Mouse (Mus musculus) heart, postnatal 14 days (tissue): ENCODE data around the gene Tns1. TPM values are rescaled to one million over a fixed set of nuclear protein-coding genes. Genes with fewer than 3 reads are reported as not detected.
A peak's percentile ranks its signal among the peaks of the same experiment; 100 is the strongest.
"Not testable (repeated sequence)": the region's sequence is repeated elsewhere in the genome, so short reads cannot be mapped to it uniquely, and the experiment has no call there.

Experiments
- DNase-seq, 2 experiments: peaks; one replicate each; pipeline ENCODE4 v3.0.0; 2021 to 2022
- intact Hi-C: fragments of 180-260 bp; cut with DNase I; formaldehyde crosslinking; loops from one replicate; pipeline ENCODE4 v1.15.1; 2025
- total RNA-seq, 2 experiments: library from RNA; stranded (reverse); gene quantifications; 2 replicates each; pipeline ENCODE4 v1.2.3; 2021

Gene Tns1
- total RNA-seq, 2 experiments from 2014 or later, result 677 to 755 TPM

DNA sequence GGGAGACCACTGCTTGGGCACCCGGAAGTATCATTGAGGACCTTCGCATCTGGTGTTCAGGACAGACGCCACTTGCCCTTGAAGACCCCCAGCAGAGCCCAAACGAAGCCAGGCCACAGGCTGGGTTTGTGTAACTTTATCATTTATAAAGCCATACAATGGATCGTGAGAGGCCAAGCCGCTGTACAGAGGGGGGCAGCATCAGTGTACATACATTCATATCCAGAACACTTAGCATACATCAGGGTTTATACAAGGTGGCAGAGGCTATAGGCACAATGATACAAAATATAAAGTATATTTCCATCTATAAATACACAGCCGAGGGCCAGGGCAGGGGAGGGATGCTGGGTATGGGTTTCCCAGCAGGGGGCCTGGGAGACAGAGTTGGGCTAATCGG lies 214.1 kb downstream of the Tns1 start:
- intact Hi-C loops, result no loop called here
- DNase-seq, result peak in 1 of 2 experiments; percentile 2

DNA sequence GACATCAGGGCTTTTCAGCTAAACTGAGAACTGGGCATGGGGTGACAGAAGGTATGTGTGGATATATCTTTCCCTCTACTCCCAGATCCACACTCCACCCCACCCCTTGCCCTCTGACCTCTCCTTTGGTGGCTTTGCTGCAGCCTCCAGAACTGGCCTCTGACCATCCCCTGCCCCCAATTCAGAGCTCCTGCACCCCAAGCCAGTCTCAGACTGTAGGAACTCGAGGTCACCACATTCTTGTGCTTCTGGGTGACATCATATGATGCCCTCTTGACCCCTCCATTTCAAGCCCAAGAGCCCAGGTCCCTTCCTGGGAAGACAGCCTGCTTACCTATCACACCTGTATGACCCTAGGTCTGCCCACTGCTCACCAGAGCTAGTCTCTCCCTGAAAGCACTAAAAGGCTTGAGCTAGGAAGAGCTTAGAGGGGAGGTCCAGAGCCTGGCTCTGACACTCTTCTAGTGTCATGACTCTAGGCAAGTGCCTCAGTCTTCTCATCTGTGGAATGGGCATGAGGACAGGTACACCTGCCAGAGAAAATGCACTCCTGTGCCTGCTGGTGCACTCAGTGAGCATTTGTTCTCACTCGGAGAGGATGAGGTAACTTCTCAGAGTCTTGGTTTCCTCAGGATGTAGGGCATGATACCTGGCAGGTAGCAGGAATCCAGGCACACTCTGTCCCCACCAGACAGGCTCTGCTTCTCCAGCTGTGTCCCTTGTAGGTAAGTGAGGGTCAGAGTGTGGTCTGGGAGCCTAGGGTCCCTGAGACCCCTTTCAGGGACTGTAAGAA lies 214.9 kb downstream of the Tns1 start:
- intact Hi-C loops, result no loop called here
- DNase-seq, result peak; percentile 3 to 16

DNA sequence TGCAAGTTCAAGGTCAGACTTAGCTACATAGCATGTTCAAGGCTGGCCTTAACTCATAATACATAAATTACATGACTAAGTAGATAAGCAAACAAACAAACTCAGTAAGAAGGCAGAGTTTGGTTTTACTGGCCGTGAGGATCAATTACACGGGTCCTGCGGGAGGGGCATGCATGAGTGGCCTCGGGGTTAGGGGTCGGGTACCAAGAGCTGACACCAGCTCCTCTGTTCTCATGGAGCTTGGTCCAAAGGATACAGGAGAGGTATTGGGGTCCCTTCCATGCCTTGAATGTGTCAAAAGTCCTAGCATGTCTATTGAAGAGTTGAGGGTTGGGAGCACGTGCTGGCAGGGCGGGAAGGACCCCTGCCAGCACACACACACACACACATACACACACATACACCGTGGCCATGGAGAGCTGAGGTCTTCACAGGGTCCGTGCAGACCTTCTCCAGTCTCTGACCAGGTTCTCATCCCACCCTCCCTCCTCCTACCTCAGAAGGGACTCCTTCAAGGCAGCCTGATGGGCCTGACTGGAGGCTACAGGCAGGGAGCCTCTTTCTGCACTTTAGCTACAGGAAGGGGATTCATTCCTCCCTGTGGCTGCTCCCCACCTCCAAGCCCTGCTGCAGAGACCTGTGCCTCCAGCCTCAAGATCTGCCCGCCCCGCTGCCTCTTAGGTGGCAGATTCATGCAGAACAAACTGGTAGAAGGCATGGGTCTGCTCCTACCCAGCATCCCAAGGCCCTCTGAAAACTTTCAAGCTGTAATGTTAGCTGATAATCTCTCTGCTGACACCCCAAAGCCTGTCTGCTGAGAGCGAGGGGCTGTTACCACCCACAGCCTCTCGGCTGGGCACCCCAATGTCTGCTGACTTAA lies 215.9 kb downstream of the Tns1 start:
- DNase-seq, result peak; percentile 12 to 14
- intact Hi-C loops, result no loop called here

DNA sequence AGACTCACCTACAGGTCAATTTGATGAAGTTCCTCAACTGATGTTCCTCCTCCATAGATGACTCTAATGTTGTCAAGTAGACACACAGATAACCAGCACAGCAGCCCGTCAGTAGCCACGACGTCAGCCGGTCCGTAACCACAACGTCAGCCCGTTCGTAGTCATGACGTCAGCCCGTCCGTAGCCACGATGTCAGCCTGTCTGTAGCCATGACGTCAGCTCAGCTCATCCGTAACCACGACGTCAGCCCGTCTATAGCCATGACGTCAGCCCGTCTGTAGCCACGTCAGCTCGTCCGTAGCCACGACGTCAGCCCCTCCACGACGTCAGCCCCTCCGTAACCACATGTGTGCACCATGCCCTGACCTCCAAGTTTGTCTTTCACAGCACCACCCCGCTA lies 217.1 kb downstream of the Tns1 start:
- DNase-seq, result no peak
- intact Hi-C loops, result no loop called here

DNA sequence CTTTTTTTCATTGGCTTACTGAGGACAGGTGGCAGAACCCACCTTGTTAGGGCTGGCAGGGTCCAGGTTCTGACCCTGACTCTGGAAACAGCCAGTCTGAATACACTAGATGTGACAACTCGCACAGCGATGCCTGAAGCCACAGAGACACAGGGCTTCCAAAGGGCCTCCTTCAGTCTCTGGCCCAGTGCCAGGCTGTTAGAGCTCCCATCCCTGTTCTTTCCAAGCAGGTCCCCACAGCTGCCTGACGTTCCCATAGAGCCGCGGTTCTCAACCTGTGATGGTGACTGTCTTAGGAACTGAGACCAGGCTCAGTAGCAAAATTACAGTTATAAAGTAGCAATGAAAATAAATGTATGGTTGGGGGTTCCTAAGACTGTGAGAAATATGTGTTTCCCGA lies 217.9 kb downstream of the Tns1 start:
- DNase-seq, result peak; percentile 43 to 58
- intact Hi-C loops, result no loop called here

DNA sequence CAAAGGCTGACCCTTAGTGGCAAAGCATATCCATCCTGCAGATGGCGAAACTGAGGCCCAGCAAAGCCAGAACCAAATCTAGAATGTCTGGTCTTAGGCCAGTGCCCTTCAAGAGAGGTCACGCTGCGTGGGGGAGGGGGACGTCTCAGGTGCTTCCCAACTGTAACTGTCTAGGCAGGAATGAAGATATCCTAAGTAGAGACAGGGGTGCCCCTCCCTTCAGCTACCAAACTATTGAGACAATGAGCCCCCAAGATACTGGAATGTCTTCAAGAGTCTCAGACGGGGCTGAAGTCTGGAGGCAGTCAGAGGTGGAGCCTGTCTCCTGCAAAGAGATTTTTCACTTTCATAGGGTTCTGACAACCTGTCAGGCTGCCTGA lies 218.4 kb downstream of the Tns1 start:
- intact Hi-C loops, result no loop called here
- DNase-seq, result peak; percentile 12 to 27

DNA sequence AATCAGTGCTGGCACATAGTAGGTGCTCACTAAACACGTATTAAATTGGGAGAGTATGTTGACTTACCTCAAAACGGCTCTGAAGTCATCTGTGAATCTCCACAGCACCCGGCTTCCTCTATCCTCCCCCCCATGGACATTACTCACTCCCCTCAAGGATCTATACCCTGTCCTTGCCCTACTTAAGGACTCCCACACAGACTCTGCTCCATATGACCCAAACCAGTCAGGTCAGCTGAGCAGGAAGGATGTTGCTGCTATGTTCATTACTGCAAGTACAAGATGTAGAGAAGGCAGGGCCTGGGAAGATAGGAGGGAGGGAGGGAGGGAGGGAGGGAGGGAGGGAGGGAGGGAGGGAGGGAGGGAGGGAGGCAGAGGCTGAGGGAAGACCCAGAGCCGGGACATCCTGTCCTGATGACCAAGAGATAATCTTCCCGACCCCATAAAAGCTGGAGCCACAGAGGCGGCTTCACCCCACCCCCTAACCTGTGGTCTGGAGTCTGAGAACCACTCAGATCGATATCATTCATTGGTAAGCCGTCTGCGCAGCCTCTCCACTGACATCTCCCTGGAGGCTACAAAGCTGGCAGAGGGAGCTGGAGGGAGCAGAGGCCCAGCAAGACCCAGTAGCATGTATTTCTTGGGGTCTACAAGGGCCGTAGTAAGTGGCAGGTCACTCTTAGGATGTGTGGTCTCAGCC lies 219.0 kb downstream of the Tns1 start:
- intact Hi-C loops, result no loop called here
- DNase-seq, result peak; percentile 3 to 12

DNA sequence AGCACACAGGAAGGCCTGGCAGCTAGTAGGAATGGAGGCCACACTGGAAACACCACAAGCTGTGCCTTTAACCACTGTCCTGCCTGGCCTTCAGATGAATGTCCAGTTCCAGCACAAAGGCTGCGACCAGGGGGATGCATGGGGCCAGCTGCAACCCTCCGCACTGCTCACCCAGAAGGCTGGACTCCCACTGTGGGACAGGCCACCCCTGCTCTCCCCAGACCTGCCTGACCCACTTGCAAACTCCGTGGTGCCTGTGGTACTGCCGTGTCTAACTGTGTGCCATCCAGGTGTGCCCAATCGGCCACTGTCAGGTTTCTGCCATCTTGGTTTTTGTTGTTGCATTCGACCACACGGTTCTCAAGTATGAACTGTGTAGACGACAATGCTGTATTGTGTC lies 219.6 kb downstream of the Tns1 start:
- intact Hi-C loops, result loop anchor here (1.0 to 5.0 kb wide), 2 partner anchors 82 to 293 kb away; no protein-coding TSS in a partner anchor
- no peak for DNase-seq

DNA sequence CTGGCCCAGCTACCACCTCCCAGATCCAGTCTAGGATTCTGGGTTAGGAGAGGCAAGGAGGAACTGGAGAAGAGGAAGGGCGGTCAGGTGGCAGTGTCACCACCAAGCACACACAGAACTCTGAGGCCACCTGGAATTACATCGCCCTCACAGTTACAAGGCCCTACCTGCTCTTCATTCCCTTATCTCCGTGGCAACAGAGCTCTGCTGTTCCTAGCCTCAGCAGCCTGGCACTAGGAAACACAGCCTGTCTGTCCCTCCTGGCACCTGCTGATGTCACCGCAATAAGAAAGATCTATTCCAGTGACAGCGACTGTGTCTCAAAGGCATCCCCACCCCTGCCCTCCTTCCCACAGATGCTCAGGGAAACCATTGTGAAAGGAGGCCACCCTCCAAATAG lies 221.2 kb downstream of the Tns1 start:
- DNase-seq, result peak in 1 of 2 experiments; percentile 1
- intact Hi-C loops, result loop anchor here (2.0 to 5.0 kb wide), 2 partner anchors 92 to 294 kb away; no protein-coding TSS in a partner anchor

DNA sequence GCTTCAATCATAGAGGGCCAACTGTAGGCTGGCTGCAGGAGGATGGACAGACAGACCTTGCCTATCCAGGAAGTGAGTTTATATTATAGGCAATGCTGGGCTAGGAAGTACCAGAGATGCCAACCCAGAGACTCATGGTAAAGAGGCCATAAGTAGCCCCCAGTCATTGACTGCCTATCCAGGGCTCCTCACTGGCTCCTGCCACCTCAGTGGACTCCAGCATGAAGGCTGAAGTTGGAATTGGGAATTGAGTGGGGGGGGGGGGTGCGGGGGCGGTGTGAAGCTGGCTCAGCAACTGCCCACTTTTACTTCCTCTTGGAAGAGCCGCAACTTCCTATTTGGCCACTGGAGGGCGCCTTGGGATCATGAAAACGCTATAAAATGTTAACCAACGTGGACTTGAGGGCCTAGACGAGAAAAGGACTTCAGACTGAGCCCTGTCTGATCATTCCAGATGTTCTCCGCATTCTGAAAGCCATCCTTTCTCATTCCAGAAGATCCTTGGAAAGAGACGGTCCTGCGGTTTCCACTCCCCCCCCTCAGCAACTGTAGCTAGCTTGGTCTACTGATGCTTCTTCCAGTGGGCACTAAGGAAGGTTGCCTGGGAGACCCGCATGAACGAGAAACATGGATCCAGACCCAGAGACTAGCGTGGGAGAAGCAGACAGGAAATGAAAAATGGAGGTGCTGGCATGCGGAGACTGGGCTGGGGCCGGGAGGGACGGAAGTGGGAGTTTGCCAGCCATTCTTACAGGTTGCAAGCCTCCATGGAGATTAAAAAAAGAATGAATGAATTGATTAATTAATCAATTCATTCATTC lies 221.9 kb downstream of the Tns1 start:
- DNase-seq, result peak; percentile 81 to 85
- intact Hi-C loops, result loop anchor here (1.0 to 5.0 kb wide), 3 partner anchors 92 to 295 kb away; no protein-coding TSS in a partner anchor

DNA sequence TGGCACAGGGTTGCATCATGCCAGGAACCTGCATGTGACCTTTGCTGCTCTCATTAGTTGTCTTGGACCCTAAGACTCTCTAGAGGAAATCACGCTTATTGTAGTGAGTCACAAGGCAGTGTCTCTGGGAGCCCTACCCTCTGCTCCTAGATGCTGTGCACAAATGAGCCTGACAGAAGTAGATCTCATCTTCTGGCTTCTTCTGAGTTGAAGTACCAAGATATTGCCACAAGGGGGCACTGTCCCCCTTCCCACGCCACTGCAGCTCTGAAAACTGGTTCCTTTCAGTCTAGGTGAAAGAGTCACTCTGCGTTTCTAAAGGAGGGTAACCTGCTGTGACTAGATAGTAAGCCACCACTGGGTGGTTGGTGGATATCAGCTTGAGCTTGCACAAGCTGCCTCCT lies 222.8 kb downstream of the Tns1 start:
- DNase-seq, result peak; percentile 76 to 84
- intact Hi-C loops, result loop anchor here (1.0 to 5.0 kb wide), 2 partner anchors 224 to 296 kb away; partner anchors contain the start of gene Rufy4

DNA sequence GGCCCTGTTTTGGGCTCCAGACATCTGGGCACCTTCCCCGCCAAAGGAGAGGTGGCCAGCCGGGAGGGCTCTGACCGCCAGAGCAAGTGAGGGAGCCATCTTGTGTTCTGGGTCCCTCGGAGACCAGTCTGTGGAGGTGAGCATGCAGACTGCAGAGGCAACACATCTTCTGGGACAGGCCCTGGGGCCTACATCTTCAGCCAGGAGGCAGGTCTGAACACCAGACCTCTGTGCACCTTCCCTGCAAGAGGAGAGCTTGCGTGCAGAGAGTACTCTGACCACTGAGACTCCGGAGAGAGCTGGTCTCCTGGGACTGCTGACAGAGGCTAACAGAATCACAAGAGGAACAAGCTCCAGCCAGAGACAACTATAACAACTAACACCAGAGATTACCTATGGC lies 228.8 kb downstream of the Tns1 start:
- intact Hi-C loops, DNase-seq: not testable (repeated sequence)

DNA sequence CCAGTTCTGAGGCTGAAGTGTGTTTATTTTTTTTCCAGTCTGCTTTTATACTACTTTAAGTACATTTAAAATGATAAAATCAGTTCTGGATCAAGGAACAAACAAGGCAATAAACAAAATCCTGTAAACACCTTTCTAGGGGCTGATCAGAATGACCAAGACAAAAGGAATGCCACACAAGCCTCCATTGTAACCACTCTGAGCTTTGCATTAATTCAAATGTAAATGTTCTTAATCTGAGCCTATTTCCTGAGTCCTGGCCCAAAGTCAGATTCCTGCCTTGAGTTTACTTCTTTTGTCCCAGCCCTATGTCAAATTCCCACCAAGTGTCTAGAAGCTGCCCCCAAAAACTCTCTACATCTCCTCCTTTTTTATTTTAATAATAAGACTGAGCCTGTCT lies 243.5 kb downstream of the Tns1 start:
- no peak for DNase-seq
- intact Hi-C loops, result no loop called here

DNA sequence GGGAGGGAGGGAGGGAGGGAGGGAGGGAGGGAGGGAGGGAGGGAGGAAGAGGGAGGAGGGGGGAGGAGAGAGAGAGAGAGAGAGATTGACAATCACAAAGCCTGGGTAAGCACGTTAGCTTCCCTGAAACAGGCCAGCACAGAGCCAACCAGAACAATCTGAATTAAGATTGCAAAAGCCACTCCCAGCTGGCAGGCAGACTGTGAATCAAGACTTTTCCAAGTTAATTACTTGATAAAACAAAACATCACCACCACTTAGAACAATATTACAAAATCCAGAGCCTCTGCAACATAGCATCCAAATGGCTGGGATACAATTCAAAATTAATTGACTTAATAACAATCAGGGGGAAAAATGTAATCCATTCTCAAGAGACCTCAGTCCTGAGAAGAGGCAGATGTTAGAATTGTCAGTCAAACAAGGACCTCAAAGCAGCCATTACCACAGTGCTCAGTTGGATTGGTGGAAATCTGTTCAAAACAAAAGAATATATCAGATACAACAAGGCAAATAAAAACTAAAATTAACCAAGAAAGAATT lies 248.5 kb downstream of the Tns1 start:
- intact Hi-C loops, result no loop called here
- DNase-seq, result peak; percentile 18 to 24

DNA sequence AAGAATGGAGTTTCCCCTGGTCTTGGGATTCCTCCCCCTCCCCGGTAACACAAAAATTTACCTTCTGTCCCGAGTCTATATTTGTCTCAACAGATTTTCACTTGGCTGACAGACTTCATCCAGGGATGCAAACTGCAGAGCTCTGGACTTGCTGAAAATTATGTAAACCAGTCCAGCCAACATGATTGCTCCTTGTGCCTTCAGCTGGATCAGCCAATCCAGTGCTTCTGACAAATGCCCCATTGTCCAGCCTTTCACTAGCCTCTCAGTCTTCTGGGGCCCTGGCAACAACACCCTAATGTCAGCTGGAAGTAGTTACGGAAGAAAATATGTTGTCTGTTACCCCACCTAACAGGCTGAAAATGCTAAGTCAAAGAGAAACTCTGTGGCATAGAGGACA lies 259.9 kb downstream of the Tns1 start:
- intact Hi-C loops, result no loop called here
- no peak for DNase-seq

DNA sequence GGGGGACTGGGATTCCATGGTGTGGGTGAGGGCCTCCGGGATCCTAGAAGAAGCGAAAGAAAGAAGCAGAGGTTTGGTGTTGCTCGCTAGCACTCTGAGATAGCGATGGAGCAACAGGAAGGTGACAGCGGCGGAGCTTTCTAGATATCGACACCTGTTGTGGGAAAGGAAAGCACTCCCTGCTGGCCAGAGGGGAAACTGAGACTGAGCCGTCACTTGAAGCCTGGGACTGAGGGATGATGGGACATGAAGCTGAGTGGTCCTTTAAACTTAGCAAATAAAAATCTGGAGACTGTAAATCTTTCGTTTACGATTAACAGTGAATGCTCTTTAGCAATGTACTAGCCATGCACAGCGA lies 261.2 kb downstream of the Tns1 start:
- intact Hi-C loops, result no loop called here
- no peak for DNase-seq

DNA sequence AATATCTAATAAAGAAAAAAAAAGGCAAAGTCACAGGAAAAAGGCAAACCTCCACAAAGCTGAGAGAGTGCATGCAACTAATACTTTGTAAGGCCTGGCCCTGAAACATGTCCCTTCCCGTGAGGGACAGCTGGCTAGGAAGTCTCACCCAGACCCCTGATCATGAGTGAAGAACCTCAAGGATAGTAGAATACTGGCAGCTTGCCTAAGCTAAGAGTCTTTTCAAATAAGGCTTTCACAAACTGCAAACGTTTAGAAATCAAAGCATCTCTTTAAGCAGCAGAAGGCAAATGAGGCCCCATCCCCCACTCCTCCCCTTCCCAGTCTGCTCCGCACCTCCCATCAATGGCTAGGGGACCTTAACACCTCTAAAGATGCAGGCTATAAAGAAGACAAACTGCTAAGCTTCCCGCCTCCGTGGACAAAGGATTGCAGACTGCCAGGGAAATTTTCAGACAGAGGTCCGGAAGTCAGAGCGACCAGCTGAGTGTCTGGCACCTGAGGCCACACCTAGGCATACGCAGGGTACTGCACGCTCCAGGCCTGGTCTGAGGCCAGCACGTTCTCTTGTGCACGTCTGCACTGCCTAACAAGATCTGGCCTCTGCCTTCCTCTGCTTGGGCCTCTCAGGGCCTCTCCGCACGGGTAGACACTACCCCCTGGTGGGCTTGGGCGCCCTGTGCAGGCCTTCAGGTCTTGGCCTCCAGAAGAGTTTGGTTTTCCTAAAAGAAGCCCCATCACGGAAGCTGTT lies 261.8 kb downstream of the Tns1 start:
- DNase-seq, result peak; percentile 52 to 78
- intact Hi-C loops, result no loop called here

DNA sequence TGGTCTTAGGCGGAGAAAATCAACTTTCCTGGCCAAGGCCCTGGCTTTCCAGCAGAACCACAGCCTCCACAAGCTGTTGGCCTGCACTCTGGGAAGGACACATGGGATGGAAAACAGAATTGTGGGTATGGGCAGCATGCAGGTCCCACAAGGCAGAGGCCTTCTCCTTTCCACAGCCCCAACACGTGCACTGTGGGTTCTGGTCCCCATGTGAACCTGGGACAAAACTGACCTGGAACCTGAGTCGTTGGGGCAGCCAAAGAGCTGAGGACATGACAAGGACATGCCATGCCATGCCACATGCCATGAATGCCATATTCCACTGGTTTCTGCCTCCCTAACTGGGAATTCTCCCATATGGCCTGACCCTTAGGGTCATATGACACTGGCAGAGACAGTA lies 263.8 kb downstream of the Tns1 start:
- intact Hi-C loops, result no loop called here
- DNase-seq, result no peak
